Mouse (Mus musculus) ES-E14 (cell line): Measurements from ENCODE around the gene Fam198b.

Source experiments
- CHD2 ChIP-seq: IDR thresholded peaks from 2 replicates; pipeline ENCODE4 v1.6.1; 2014; ENCODE audit warnings: mild to moderate bottlenecking, low read depth, low read length, inconsistent platforms
- MAFK ChIP-seq: IDR thresholded peaks from 2 replicates; pipeline ENCODE4 v1.6.1; 2014; ENCODE audit warnings: mild to moderate bottlenecking, low read depth, low read length, inconsistent platforms; ENCODE audit not compliant: insufficient read depth
- ZC3H11A ChIP-seq: IDR thresholded peaks from 2 replicates; pipeline ENCODE4 v1.6.1; 2012; ENCODE audit warnings: low read depth, mild to moderate bottlenecking, inconsistent platforms, low read length, borderline replicate concordance
- ZNF384 ChIP-seq: IDR thresholded peaks from 2 replicates; pipeline ENCODE4 v1.6.1; 2012; ENCODE audit warnings: low read depth, low read length, inconsistent platforms

DNA sequence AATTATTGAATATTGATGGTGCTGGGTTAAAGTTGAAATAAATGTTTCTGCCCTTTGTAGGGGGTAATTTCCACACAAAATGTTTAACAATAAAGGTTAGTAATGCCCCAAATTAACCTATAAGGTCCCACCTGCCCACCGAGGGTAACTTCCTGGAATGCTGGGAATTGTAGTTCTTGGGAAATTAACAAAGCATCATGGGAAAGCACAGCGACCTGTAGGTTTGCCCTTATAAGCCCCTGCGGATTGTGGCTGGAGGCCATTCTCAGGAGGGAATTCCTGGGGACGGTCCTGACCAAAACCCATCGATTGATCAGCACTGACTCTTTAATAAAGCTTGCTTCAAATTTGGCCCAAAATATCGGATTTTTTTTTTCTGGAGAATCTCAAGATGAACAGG is 33.7 kb upstream of the Fam198b start:
- TF ChIP-seq ZNF384 = no peak
- TF ChIP-seq ZC3H11A = no peak
- no peak for TF ChIP-seq CHD2
- no peak for TF ChIP-seq MAFK
